Mouse (Mus musculus) heart, postnatal 0 days (tissue): ENCODE measurements at regions not wholly inside any gene's neighbourhood (a gene's known extent, or its start where the extent isn't known, plus 50 kb on each side); places are given as distances from the start of the nearest gene placed in this dataset.

Source experiments
- ATAC-seq: fragments of 200-750 bp; cut with Nextera tagmentation; 2 replicates; pipeline ENCODE4 v1.8.0; 2017; ENCODE audit warnings: low read depth, moderate number of reproducible peaks, moderate library complexity; ENCODE audit not compliant: insufficient read depth
- DNase-seq: peaks from one replicate; pipeline ENCODE4 v3.0.0-alpha.2; 2016; ENCODE audit warnings: low spot score
- H3K27ac ChIP-seq: fragments of 300-500 bp; sonication (generic); 2 replicates; pipeline ENCODE4 v1.5.1; 2014; ENCODE audit warnings: low read depth, mild to moderate bottlenecking
- H3K27me3 ChIP-seq: fragments of 300-500 bp; sonication (generic); 2 replicates; pipeline ENCODE4 v1.6.1; 2014; ENCODE audit warnings: low read length, mixed read lengths; ENCODE audit not compliant: control insufficient read depth, insufficient read depth
- H3K36me3 ChIP-seq: fragments of 300-500 bp; sonication (generic); replicated peaks from 2 replicates; pipeline ENCODE4 v1.6.1; 2014; ENCODE audit warnings: low read length, mixed read lengths; ENCODE audit not compliant: control insufficient read depth, insufficient read depth
- H3K4me1 ChIP-seq: fragments of 300-500 bp; sonication (generic); 2 replicates; pipeline ENCODE4 v1.6.1; 2014; ENCODE audit warnings: antibody characterized with exemption; ENCODE audit not compliant: control insufficient read depth, insufficient read depth
- H3K4me2 ChIP-seq: fragments of 300-500 bp; sonication (generic); 2 replicates; pipeline ENCODE4 v1.6.1; 2014; ENCODE audit warnings: low read depth, mild to moderate bottlenecking, low read length, moderate library complexity
- H3K4me3 ChIP-seq: fragments of 300-500 bp; sonication (generic); 2 replicates; pipeline ENCODE4 v1.5.1; 2014; ENCODE audit warnings: low read depth, low read length
- H3K9ac ChIP-seq: fragments of 300-500 bp; sonication (generic); replicated peaks from 2 replicates; pipeline ENCODE4 v1.6.1; 2014; ENCODE audit warnings: low read depth, low read length, mixed read lengths
- H3K9me3 ChIP-seq: fragments of 300-500 bp; sonication (generic); replicated peaks from 2 replicates; pipeline ENCODE4 v1.6.1; 2016; ENCODE audit warnings: low read length; ENCODE audit not compliant: control insufficient read depth
- CTCF ChIP-seq: IDR thresholded peaks from 2 replicates; pipeline ENCODE4 v1.5.1; 2016; ENCODE audit warnings: antibody characterized with exemption, control low read depth, low read depth
- EP300 ChIP-seq: IDR thresholded peaks from 2 replicates; pipeline ENCODE4 v1.6.1; 2016; ENCODE audit warnings: antibody characterized with exemption, low read depth
- WGBS: fragments of 180-500 bp; shearing (Covaris S2); extraction: QIAGEN DNeasy Blood & Tissue Kit; methylation state at CpG from one replicate; pipeline ENCODE4 v1.1.7; 2014; 5-methylcytosine and 5-hydroxymethylcytosine counted together

DNA sequence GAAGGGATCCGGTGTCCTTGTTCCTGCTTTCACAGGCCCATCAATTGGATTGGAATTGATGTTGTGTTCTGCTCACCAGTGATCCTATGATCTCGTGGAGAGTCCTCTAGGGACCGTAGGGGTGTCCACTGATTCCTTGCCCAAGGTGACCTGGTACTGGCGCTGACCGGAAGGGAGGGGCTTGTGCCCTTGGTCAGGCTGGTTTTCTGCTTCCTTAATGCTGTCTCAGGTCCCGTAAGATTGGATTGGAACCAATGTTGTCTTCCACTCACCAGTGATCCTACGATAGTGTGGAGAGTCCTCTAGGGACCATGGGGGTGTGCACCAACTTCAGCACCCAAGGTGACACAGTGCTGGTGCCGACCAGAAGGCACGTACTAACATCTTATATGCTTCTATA is 324.9 kb upstream of the Ptchd4 start:
- Histone ChIP-seq H3K4me1 (no peaks in the 10 kb centered on the region), H3K27me3 (no peaks in the 10 kb centered on the region), H3K36me3 (no peaks in the 10 kb centered on the region), H3K9me3 (no peaks in the 10 kb centered on the region), H3K4me3 (no peak overlapping the region), H3K4me2 (no peak overlapping the region), H3K9ac (no peak overlapping the region), H3K27ac (no peak overlapping the region)
- no peak for TF ChIP-seq EP300
- no peak for TF ChIP-seq CTCF
- ATAC-seq (no peak), DNase-seq (no peak)
- WGBS: 72% methylated on average over 9 of the region's 9 CpGs

DNA sequence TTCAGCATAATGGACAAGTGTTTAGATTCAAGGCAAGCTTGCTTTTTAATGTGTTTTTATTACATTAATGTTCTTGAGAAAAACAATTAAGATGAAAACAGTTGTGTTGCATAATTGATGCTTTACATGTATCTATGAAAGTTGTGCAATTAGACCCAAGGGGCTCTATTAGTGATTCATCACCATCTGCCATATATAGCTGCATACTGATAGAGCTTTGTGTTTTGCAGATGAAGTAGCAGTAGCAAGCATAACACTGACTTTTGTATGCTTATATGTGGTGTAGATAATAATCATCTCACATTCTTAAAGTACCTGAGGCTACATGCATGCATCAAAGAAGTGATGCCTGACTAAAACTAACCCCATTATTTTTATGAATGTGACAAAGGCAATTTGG is 307.3 kb upstream of the Ptchd4 start:
- H3K9me3 ChIP-seq: no peaks in the 10 kb centered on the region
- H3K27ac ChIP-seq: no peak overlapping the region
- no peak overlapping the region for H3K4me2 ChIP-seq
- H3K36me3 ChIP-seq: no peaks in the 10 kb centered on the region
- no peaks in the 10 kb centered on the region for H3K4me1 ChIP-seq
- DNase-seq (no peak), ATAC-seq (no peak)
- H3K9ac ChIP-seq: no peak overlapping the region
- no peak for TF ChIP-seq EP300
- no peak overlapping the region for H3K4me3 ChIP-seq
- H3K27me3 ChIP-seq: no peaks in the 10 kb centered on the region

DNA sequence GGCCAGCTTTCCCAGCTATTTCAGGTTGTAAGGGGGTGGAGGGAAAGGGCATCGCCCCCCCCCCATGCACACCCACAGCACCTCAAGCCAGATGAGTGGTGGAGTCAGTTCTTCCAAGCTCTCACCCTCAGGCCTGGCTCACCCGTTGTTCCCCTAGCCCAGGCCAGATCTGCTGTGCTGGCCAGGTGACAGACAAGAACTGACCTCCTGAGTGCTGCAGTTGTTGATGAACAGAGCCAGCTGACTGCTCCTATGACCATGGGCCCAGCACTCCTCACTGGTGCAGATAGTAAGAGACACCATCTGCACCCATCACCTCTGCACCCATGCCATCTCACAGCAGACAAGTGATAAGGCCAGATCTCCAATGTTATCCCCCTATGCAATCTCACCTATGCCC is 291.5 kb upstream of the Ptchd4 start:
- Histone ChIP-seq H3K36me3 (no peaks in the 10 kb centered on the region), H3K4me2 (no peak overlapping the region), H3K4me3 (no peak overlapping the region), H3K9me3 (no peaks in the 10 kb centered on the region), H3K4me1 (no peaks in the 10 kb centered on the region), H3K9ac (no peak overlapping the region), H3K27ac (no peak overlapping the region), H3K27me3 (no peaks in the 10 kb centered on the region)
- WGBS: 68% methylated on average over 2 of the region's 2 CpGs
- DNase-seq (no peak), ATAC-seq (no peak)
- no peak for TF ChIP-seq EP300
- TF ChIP-seq CTCF: no peak

DNA sequence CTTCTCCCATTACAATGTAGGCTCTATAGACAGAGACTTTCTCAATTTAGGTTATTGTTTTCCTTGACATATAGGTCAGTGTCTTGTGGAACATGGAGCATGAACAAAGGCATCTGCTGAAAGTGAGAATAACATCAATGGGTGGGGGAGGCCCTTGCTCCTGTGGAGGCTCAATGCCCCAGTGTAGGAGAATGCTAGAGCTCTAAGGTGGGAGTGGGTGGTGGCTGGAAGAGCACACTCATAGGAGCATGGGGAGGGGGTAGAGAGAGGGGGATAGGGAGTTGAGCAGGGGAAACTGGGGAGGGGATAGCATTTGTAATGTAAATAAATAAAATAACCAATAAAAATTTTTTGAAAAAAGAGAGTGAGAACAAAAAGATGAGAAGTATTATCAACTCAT is 288.5 kb upstream of the Ptchd4 start:
- ATAC-seq (no peak), DNase-seq (no peak)
- no peaks in the 10 kb centered on the region for H3K27me3 ChIP-seq
- no peak overlapping the region for H3K4me3 ChIP-seq
- H3K4me1 ChIP-seq: no peaks in the 10 kb centered on the region
- no peaks in the 10 kb centered on the region for H3K36me3 ChIP-seq
- H3K4me2 ChIP-seq: no peak overlapping the region
- H3K9me3 ChIP-seq: no peaks in the 10 kb centered on the region
- H3K27ac ChIP-seq: no peak overlapping the region
- TF ChIP-seq EP300: no peak
- no peak overlapping the region for H3K9ac ChIP-seq

DNA sequence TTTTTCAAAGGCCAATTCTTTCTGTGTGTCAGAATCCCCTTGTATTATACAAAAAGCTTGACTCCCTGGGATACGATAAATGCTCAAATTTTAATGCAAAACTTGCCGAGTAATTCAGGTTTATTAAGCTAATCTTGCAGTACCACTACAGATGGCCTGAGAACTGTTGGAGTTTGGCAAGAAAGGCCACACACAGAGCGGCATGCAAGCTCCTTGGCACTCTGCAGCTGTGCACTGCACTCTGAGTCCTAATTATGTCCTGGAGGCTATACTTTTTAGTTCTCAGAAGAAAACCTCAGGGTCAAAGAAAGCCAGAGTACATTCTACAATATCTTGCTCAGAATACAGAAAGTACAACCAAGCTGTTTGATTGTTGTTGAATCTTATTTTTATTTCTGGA is 286.3 kb upstream of the Ptchd4 start:
- H3K4me3 ChIP-seq: no peak overlapping the region
- no peaks in the 10 kb centered on the region for H3K4me1 ChIP-seq
- H3K27ac ChIP-seq: no peak overlapping the region
- no peak overlapping the region for H3K9ac ChIP-seq
- no peak overlapping the region for H3K4me2 ChIP-seq
- TF ChIP-seq CTCF (no peak), EP300 (no peak)
- no peaks in the 10 kb centered on the region for H3K36me3 ChIP-seq
- H3K9me3 ChIP-seq: no peaks in the 10 kb centered on the region
- H3K27me3 ChIP-seq: no peaks in the 10 kb centered on the region
- 72% methylated on average over 3 of the region's 3 CpGs for WGBS
- ATAC-seq (no peak), DNase-seq (no peak)

DNA sequence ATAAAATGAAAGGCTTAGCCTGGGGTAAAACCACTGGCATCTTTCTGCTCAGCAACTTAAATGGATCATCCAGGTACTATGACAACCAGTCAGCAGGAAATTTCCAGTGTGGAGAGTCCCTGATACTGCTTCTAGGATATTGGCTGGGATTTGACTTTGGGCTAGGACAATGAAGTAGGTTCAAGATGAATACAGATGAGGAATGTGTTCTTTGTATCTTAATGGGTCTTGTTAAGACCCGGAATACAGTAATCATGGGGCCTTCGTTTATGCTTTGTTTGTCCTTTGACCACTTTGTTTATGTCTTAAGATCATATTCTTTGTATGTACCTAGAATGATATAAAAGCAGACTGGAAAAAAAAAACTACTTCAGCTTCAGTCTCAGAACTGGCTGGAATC is 278.7 kb upstream of the Ptchd4 start:
- Histone ChIP-seq H3K36me3 (no peaks in the 10 kb centered on the region), H3K27me3 (no peaks in the 10 kb centered on the region), H3K27ac (no peak overlapping the region), H3K4me3 (no peak overlapping the region), H3K9me3 (no peaks in the 10 kb centered on the region), H3K4me1 (no peaks in the 10 kb centered on the region), H3K4me2 (no peak overlapping the region), H3K9ac (no peak overlapping the region)
- TF ChIP-seq CTCF (no peak), EP300 (no peak)
- ATAC-seq (no peak), DNase-seq (no peak)
- WGBS: 80% methylated on average over 2 of the region's 2 CpGs
